ENCODE assay signal across 20 mouse cellular contexts in genomic region chr2:76126651-76127050, GRCm38 (mm10).
DNase-seq lines count a peak whose midpoint lies in the region.
"Had no signal": no experiment of that assay in that cellular context is flagged by ENCODE, and none has a peak within 500 bp of the region (broad histone marks: within the 10 kb centered on the region; RNA-seq: fewer than 3 reads in every experiment).

No protein-coding gene starts in this region.

- intact Hi-C loops in left cerebral cortex, postnatal 10 days (cut with DNase I) = loop anchor here (5.0 to 10.0 kb wide), 2 partner anchors 131 to 208 kb away; partner anchors contain the start of gene Pde11a

- DNase-seq in heart, adult 11 months = peak; percentile 76
- DNase-seq in heart, postnatal 4 days = no peak
- DNase-seq in ES-CJ7 (ENCODE audit: low read depth, low spot score) (peak; percentile 67), R1 (ENCODE audit: low read depth, low spot score) (peak; percentile 33), ZHBTc4 (ENCODE audit: low read depth, low spot score) (peak; percentile 52)
- no peak for DNase-seq in cerebellum, adult 9-10 months
- DNase-seq in left cerebral cortex, postnatal 10 days (ENCODE audit: extremely low spot score in 1 of 2, low spot score in 2 of 2) = no peak
- DNase-seq in layer of hippocampus, postnatal 36 days = no peak
- DNase-seq: adrenal gland, adult 2 months; adrenal gland, adult 8-10 months; adrenal gland, postnatal 10 days; adrenal gland, postnatal 14 days; adrenal gland, postnatal 25 days; adrenal gland, postnatal 36 days; B cell, adult 2 months; cerebellum, adult 11 months; cerebellum, adult 11-12 months; cerebellum, adult 18-20 months; cerebellum, adult 2 months; cerebellum, adult 8-10 months had no signal

Comparison
In these comparisons a context has a peak if more than half of its experiments do, and no peak if none do; other contexts are left out.
1. DNase-seq: peak in heart, adult 11 months (single experiment), ES-CJ7 (single experiment), R1 (single experiment) and ZHBTc4 (single experiment); none in heart, postnatal 4 days (single experiment), cerebellum, adult 9-10 months (single experiment), left cerebral cortex, postnatal 10 days (0 of 2) and layer of hippocampus, postnatal 36 days (0 of 2).